Mouse (Mus musculus): Measurements from ENCODE around the gene Acox1. TPM values are rescaled to one million over a fixed set of nuclear protein-coding genes. Genes with fewer than 3 reads are reported as not detected.

The Acox1 gene
- total and polyA plus RNA-seq, 2 experiments from 2014 or later: 46.7 to 64.9 TPM

DNA sequence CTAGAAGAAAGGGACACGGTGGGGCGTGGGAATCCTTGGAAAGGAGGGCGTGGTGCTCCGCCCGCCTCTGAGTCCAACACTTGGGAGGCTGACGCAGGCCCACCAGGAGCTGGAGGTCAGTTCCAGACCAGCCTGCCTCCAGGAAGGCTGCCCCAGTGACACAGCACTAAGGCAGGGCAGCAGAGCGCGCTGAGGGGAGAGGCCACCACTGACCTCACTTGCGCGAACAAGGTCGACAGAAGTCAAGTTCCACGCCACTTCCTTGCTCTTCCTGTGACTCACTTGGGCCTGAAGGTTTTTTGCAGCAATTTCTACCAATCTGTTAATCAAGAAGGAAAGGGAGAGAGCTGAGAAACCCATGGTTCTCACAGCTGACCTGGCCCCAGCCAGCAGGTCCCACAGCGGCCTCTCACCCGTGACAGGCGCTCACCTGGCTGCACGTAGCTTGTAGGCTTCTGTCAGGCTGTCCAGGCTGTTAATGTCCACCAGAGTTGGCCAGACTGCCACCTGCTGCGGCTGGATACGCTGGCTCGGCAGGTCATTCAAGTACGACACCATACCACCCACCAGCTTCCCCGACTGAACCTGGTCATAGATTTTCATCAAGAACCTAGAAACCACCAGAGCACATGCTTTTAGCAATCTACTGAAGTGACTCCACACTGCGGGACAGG lies 23.9 kb downstream of the Acox1 start:
- Histone ChIP-seq H3K36me3 (replicated peaks; ENCODE audit: control insufficient read depth, insufficient read depth, low read length) (peaks cover 80% of the 10 kb centered on the region), H3K9me3 (replicated peaks; ENCODE audit: control insufficient read depth, low read length) (no peaks in the 10 kb centered on the region), H3K27ac (ENCODE audit: low read depth) (no peak overlapping the region), H3K4me2 (ENCODE audit: low read depth, low read length) (no peak overlapping the region), H3K27me3 (ENCODE audit: control insufficient read depth, insufficient read depth, low read length) (no peaks in the 10 kb centered on the region), H3K9ac (replicated peaks; ENCODE audit: low read depth, low read length) (no peak overlapping the region), H3K4me1 (ENCODE audit: control insufficient read depth, insufficient read depth) (no peaks in the 10 kb centered on the region), H3K4me3 (ENCODE audit: low read depth, low read length) (no peak overlapping the region)
- TF ChIP-seq CTCF (IDR thresholded peaks at IDR 0.05; ENCODE audit: low read depth) (no peak), EP300 (IDR thresholded peaks at IDR 0.05; ENCODE audit: low read depth) (no peak)
- DNase-seq (ENCODE audit: low spot score) (no peak), ATAC-seq (ENCODE audit: insufficient read depth, low read depth) (no peak)
- 90% methylated on average over 22 of the region's 22 CpGs for WGBS

DNA sequence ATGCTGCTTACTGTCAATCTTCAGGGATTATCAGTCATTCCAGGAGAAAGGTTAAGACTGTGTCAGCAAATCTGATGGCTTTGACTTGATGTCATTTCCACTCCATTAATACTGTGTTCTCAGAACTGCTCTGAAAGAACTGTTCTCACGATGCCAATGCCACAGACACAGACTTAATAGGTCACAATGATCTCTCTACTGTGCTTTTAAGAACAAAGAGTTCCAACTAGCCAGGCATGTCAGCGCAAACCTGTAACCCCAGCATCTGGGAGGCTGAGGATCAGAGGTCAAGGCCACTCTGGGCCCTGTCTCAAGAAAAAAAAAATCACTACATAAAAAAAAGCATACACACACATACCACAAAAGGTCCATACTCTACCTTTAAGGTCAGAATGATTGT lies 26.9 kb downstream of the Acox1 start:
- Histone ChIP-seq H3K4me1 (ENCODE audit: control insufficient read depth, insufficient read depth) (peaks cover 2% of the 10 kb centered on the region), H3K27me3 (ENCODE audit: control insufficient read depth, insufficient read depth, low read length) (no peaks in the 10 kb centered on the region), H3K27ac (ENCODE audit: low read depth) (no peak overlapping the region), H3K4me2 (ENCODE audit: low read depth, low read length) (no peak overlapping the region), H3K9me3 (replicated peaks; ENCODE audit: control insufficient read depth, low read length) (no peaks in the 10 kb centered on the region), H3K9ac (replicated peaks; ENCODE audit: low read depth, low read length) (no peak overlapping the region), H3K36me3 (replicated peaks; ENCODE audit: control insufficient read depth, insufficient read depth, low read length) (peaks cover 56% of the 10 kb centered on the region), H3K4me3 (ENCODE audit: low read depth, low read length) (no peak overlapping the region)
- TF ChIP-seq CTCF (IDR thresholded peaks at IDR 0.05; ENCODE audit: low read depth) (no peak), EP300 (IDR thresholded peaks at IDR 0.05; ENCODE audit: low read depth) (no peak)
- ATAC-seq (ENCODE audit: insufficient read depth, low read depth) (no peak), DNase-seq (ENCODE audit: low spot score) (no peak)
- 87% methylated on average over 2 of the region's 2 CpGs for whole genome bisulfite sequencing

DNA sequence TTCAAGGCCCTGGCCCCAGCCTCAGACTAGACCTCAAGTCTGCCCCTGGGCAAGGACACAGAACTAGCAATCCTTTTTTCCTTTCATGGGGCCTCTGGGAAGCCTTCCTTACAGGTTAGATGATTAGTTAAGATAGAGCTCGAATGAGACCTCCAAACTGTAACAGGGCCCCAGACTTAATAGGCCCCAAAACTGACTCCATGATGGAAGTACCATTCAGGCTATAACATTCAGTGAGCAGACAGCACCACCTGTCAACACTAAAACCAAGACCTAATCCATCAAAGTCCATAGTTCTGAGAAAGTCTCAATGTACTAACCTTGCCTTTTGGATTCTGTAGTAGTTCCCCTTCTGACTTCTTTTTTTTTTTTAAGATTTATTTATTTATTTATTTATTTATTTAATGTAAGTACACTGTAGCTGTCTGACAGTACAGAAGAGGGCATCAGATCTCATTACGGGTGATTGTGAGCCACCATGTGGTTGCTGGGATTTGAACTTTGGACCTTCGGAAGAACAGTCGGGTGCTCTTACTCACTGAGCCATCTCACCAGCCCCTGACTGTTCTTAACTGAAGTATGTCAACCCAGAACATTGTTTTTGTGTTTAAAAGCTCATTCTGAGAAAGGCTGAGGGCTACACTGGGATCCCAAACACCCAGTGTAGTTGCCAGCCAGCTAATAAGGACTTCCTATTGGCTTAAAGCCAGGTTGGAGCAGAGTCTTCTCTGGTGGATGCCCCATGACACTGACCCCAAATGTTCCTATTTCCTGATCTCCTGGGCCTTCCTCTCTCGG lies 28.6 kb downstream of the Acox1 start:
- peaks cover 49% of the 10 kb centered on the region for H3K36me3 ChIP-seq (replicated peaks; ENCODE audit: control insufficient read depth, insufficient read depth, low read length)
- no peak for ATAC-seq (ENCODE audit: insufficient read depth, low read depth)
- H3K4me3 ChIP-seq (ENCODE audit: low read depth, low read length): no peak overlapping the region
- H3K27ac ChIP-seq (ENCODE audit: low read depth): no peak overlapping the region
- no peak for DNase-seq (ENCODE audit: low spot score)
- H3K4me2 ChIP-seq (ENCODE audit: low read depth, low read length): no peak overlapping the region
- TF ChIP-seq CTCF (IDR thresholded peaks at IDR 0.05; ENCODE audit: low read depth) (no peak), EP300 (IDR thresholded peaks at IDR 0.05; ENCODE audit: low read depth) (no peak)
- no peak overlapping the region for H3K9ac ChIP-seq (replicated peaks; ENCODE audit: low read depth, low read length)
- WGBS: 77% methylated on average over 5 of the region's 5 CpGs
- H3K4me1 ChIP-seq (ENCODE audit: control insufficient read depth, insufficient read depth): peaks cover 8% of the 10 kb centered on the region
- H3K27me3 ChIP-seq (ENCODE audit: control insufficient read depth, insufficient read depth, low read length): no peaks in the 10 kb centered on the region
- H3K9me3 ChIP-seq (replicated peaks; ENCODE audit: control insufficient read depth, low read length): no peaks in the 10 kb centered on the region

GRCm38 (mm10) chr11:116169214-116169613 lies 29.6 kb downstream of the Acox1 start:
- Histone ChIP-seq H3K27me3 (ENCODE audit: control insufficient read depth, insufficient read depth, low read length) (no peaks in the 10 kb centered on the region), H3K9me3 (replicated peaks; ENCODE audit: control insufficient read depth, low read length) (no peaks in the 10 kb centered on the region), H3K4me3 (ENCODE audit: low read depth, low read length) (no peak overlapping the region), H3K9ac (replicated peaks; ENCODE audit: low read depth, low read length) (no peak overlapping the region), H3K4me2 (ENCODE audit: low read depth, low read length) (no peak overlapping the region), H3K4me1 (ENCODE audit: control insufficient read depth, insufficient read depth) (peaks cover 8% of the 10 kb centered on the region), H3K27ac (ENCODE audit: low read depth) (no peak overlapping the region), H3K36me3 (replicated peaks; ENCODE audit: control insufficient read depth, insufficient read depth, low read length) (peaks cover 44% of the 10 kb centered on the region)
- WGBS: 71% methylated on average over 3 of the region's 3 CpGs
- TF ChIP-seq EP300 (IDR thresholded peaks at IDR 0.05; ENCODE audit: low read depth) (no peak), CTCF (IDR thresholded peaks at IDR 0.05; ENCODE audit: low read depth) (no peak)
- DNase-seq (ENCODE audit: low spot score) (no peak), ATAC-seq (ENCODE audit: insufficient read depth, low read depth) (no peak)

GRCm38 (mm10) chr11:116167884-116168439 lies 30.9 kb downstream of the Acox1 start, which contains the start of gene Fbf1:
Gene Fbf1, minus strand, starts transcription at chr11:116168166.
- Histone ChIP-seq H3K4me3 (ENCODE audit: low read depth, low read length) (peak within 1 kb of the TSS; percentile 67), H3K9me3 (replicated peaks; ENCODE audit: control insufficient read depth, low read length) (no peaks in the 10 kb centered on the region), H3K27ac (ENCODE audit: low read depth) (peak within 1 kb of the TSS; percentile 91), H3K36me3 (replicated peaks; ENCODE audit: control insufficient read depth, insufficient read depth, low read length) (peaks cover 31% of the 10 kb centered on the region), H3K27me3 (ENCODE audit: control insufficient read depth, insufficient read depth, low read length) (no peaks in the 10 kb centered on the region), H3K4me1 (ENCODE audit: control insufficient read depth, insufficient read depth) (peaks cover 8% of the 10 kb centered on the region), H3K4me2 (ENCODE audit: low read depth, low read length) (peak within 1 kb of the TSS; percentile 76), H3K9ac (replicated peaks; ENCODE audit: low read depth, low read length) (peak within 1 kb of the TSS; percentile 67)
- DNase-seq (ENCODE audit: low spot score): peak; percentile 97
- ATAC-seq (ENCODE audit: insufficient read depth, low read depth): peak; percentile 97
- under 1% methylated on average over 40 of the region's 40 CpGs for WGBS
- TF ChIP-seq EP300 (IDR thresholded peaks at IDR 0.05; ENCODE audit: low read depth) (peak; percentile 83), CTCF (IDR thresholded peaks at IDR 0.05; ENCODE audit: low read depth) (no peak)
